In the genomic region with DNA sequence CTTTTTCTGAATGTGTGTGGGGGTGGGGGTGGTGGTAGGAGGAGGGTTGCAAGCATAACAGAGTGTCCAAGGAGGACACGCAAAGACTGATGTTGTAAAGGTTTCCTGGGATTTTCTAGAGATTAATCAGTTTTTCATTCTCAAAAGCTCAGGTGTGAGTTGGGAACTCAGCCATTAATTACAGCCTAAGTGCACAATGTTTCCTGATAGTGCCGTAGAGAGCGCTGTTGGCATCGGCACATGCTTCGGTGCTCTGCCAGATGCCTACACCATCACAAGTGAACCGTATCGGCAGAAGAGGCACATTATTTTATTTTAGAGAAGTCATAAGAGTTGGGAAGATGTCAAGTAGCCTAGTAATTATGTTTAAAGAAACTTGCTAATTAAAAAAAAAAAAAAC, we compare ENCODE assay signal across 16 mouse cellular contexts.
"Had no signal": no experiment of that assay in that cellular context is flagged by ENCODE, and none has a peak within 500 bp of the region (broad histone marks: within the 10 kb centered on the region; RNA-seq: fewer than 3 reads in every experiment).

No protein-coding gene starts in this region.

- H3K36me3 ChIP-seq: liver, embryonic 13.5 days; midbrain, embryonic 15.5 days; neural tube, embryonic 13.5 days; stomach, embryonic 15.5 days had no signal

- H3K4me1 ChIP-seq: liver, embryonic 13.5 days; midbrain, embryonic 15.5 days; neural tube, embryonic 13.5 days; stomach, embryonic 15.5 days had no signal

- H3K4me2 ChIP-seq: liver, embryonic 13.5 days; midbrain, embryonic 11.5 days; midbrain, embryonic 15.5 days; neural tube, embryonic 13.5 days; stomach, embryonic 15.5 days had no signal

- H3K27me3 ChIP-seq: liver, embryonic 13.5 days; midbrain, embryonic 15.5 days; neural tube, embryonic 13.5 days; stomach, embryonic 15.5 days had no signal

- H3K9ac ChIP-seq: liver, embryonic 13.5 days; midbrain, embryonic 15.5 days; neural tube, embryonic 13.5 days; stomach, embryonic 15.5 days had no signal

- H3K27ac ChIP-seq: liver, embryonic 13.5 days; midbrain, embryonic 15.5 days; neural tube, embryonic 13.5 days; stomach, embryonic 15.5 days had no signal

- H3K9me3 ChIP-seq: liver, embryonic 13.5 days; midbrain, embryonic 15.5 days; neural tube, embryonic 13.5 days; stomach, embryonic 15.5 days had no signal

- H3K4me3 ChIP-seq: liver, embryonic 13.5 days; midbrain, embryonic 15.5 days; myocyte; neural tube, embryonic 13.5 days; stomach, embryonic 15.5 days had no signal

- DNase-seq: kidney, adult 9 months; kidney, postnatal 14 days; kidney, postnatal 4 days; liver, embryonic 13.5 days; lung, adult 2 months; lung, postnatal 14 days; lung, postnatal 4 days; retina, postnatal 1 day; right cerebral cortex, postnatal 25 days; spleen, adult 18-20 months; thymus, postnatal 25 days had no signal

- ATAC-seq: midbrain, embryonic 15.5 days had no signal
